Mouse (Mus musculus) C2C12 (cell line): ENCODE data around the gene Trmt2a.

Experiments used
- CEBPB ChIP-seq: IDR thresholded peaks from one replicate; pipeline ENCODE4 v1.6.1; 2011; ENCODE audit warnings: low read depth, mild to moderate bottlenecking, control low read depth, moderate library complexity
- CTCF ChIP-seq: IDR thresholded peaks from one replicate; pipeline ENCODE4 v1.5.1; 2011; ENCODE audit not compliant: control insufficient read depth, insufficient read depth, insufficient read length
- MAX ChIP-seq: IDR thresholded peaks from one replicate; pipeline ENCODE4 v1.6.1; 2011; ENCODE audit warnings: mild to moderate bottlenecking, control low read depth
- USF1 ChIP-seq: IDR thresholded peaks from one replicate; pipeline ENCODE4 v1.6.1; 2011; ENCODE audit warnings: low read depth, mild to moderate bottlenecking, control low read depth, moderate library complexity

DNA sequence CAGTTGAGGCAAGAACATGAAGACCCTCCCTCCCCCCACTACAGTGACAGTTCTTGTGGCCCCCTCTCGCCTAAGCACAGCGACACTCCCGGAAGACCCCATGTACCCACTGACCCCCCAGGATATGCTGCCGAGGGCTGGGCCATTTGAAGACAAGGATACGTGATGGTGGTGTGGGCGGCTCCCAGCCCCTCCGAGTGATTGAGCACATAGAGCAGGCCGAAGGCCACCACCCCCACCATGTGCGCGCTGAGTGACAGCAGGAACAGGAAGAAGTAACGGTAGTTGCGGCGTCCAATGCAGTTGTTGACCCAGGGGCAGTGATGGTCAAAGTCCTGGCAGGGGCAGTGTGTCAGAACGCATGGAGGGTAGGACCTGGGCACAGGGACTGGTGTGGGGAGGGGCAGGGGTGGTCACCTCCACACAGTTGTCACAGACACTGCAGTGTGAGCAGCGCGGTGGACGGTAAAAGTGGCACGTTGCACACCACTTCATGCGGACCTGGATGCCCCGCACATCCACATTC lies 20.5 kb upstream of the Trmt2a start:
- TF ChIP-seq CTCF (no peak), MAX (no peak), CEBPB (no peak), USF1 (no peak)
